Mouse (Mus musculus): ENCODE results near the gene Kcnk1.

DNA sequence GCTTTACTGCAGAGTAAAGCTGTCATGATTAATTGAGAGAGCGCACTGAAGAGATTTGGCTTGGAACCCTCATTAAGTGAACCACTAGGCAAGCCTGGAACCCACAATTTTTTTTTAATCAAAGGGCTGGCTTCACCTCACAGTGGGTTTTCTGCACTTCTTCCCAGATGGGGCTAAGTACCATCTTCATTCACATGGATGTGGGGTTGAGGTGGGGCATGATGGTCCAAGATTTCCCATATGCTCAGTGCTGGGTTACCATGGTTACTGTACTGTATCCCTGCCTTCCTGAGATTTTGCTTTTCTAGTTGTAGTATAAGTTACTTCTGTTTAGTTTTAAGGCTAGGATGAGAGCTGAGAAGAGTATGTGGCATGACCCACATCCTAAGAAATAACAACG lies 9.6 kb upstream of the Kcnk1 start:
- TF ChIP-seq CTCF (IDR thresholded peaks at IDR 0.05; ENCODE audit: extremely low read depth, insufficient read length, insufficient replicate concordance, low read depth, low read length) (no peak), POLR2A (IDR thresholded peaks at IDR 0.05; ENCODE audit: low read depth, low read length) (no peak)

Data from small intestine, adult 2 months (tissue).